Mouse (Mus musculus) heart, postnatal 0 days (tissue): ENCODE results near the gene Pepd.

ENCODE experiments used
- CTCF ChIP-seq: IDR thresholded peaks from 2 replicates; pipeline ENCODE4 v1.5.1; 2016; ENCODE audit warnings: antibody characterized with exemption, control low read depth, low read depth
- EP300 ChIP-seq: IDR thresholded peaks from 2 replicates; pipeline ENCODE4 v1.6.1; 2016; ENCODE audit warnings: antibody characterized with exemption, low read depth

- TF ChIP-seq CTCF (no peak), EP300 (no peak)
These were observed 13.8 kb downstream of the Pepd start for GRCm38 (mm10) chr7:34925956-34926355.
